Mouse (Mus musculus): ENCODE measurements around the gene Tprn.

DNA sequence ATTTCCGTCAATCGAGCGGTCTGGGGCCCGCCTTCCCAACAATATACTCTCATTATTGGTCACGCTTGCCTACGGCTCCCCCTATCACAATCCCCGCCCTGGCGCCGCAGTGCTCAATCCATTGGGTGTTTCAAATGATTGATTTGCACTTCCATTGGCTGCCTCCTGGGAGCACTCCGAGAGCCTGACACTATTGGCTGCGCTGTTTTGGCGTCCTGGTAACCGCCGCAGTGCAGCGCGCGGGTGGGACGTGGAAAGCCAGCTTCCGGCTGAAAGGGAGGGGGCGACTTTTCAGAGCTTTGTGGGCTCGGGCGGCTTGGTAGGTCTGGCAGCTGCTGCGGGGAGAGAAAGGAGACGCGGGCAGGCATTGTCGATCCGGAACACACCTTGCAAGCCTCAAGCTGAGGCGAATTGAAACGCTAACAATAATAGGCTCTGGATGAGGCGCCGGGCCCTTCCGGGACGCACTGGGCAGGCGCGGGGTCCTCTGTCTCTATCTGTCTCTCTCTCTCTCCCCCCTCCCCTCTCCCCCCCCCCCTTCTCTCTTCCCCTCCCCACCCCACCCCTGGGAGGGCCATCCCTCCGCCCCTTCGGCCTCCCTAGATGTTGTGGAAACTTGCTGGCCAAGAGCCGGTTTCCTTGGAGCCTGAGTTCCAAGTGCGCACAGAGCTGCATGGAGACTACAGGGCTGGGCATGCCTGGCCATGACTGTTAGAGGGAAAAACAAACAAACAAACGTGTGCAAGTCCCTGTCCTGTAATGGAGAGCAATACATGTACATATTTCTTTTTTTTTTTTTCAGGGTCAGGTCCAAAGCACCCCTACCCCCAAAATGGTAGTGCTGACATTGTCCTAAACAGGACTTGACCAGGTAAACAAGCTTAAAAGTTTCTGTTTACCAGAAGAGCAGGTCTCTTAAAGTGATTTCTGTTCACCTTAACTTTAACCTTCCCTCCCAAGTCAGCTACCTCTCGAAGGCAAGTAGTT lies 37.4 kb upstream of the Tprn start:
- TF ChIP-seq CTCF (IDR thresholded peaks at IDR 0.05; ENCODE audit: extremely low read depth, insufficient read depth, insufficient read length, insufficient replicate concordance) (no peak), POLR2A (IDR thresholded peaks at IDR 0.05; ENCODE audit: low read depth, low read length) (peak; percentile 60; the same call in 1 of the 2 replicates)
